Mouse (Mus musculus) monocyte, adult 5-6 weeks (primary cell): ENCODE data around the gene Ccdc14. TPM values are rescaled to one million over a fixed set of nuclear protein-coding genes. Genes with fewer than 3 reads are reported as not detected.
A peak's percentile ranks its signal among the peaks of the same experiment; 100 is the strongest.
"Not testable (repeated sequence)": the region's sequence is repeated elsewhere in the genome, so short reads cannot be mapped to it uniquely, and the experiment has no call there.

Experiments used
- ATAC-seq: fragments of 153-309, 156-312 bp; replicated peaks from 2 replicates; pipeline ENCODE4 v1.8.0; 2017; ENCODE audit warnings: mild to moderate bottlenecking; ENCODE audit not compliant: low TSS enrichment, insufficient number of reproducible peaks, severe bottlenecking, poor library complexity, low FRiP score
- total RNA-seq: library from RNA; stranded (forward); fragments of 200-1000, 200-491, 200-594 nt; gene quantifications from 3 replicates; pipeline ENCODE4 v1.2.3, GENCODE M21; 2017

The Ccdc14 gene
- 1.3 to 3.9 TPM (median 3.4 TPM) in 3 replicates for total RNA-seq

GRCm38 (mm10) chr16:34690334-34691144, at the start of gene Ccdc14:
Gene Ccdc14 (plus strand): TSS chr16:34690616.
- peak; percentile 96 for ATAC-seq

- no peak for ATAC-seq
Observed at GRCm38 (mm10) chr16:34643511-34644259, 46.7 kb upstream of the Ccdc14 start.

- no peak for ATAC-seq
Observed at GRCm38 (mm10) chr16:34649621-34650020, 40.8 kb upstream of the Ccdc14 start, which contains the start of gene Ropn1. Gene Ropn1 (plus strand): TSS chr16:34649921.

GRCm38 (mm10) chr16:34653023-34653422, 37.4 kb upstream of the Ccdc14 start:
- ATAC-seq = no peak

GRCm38 (mm10) chr16:34657566-34657965, 32.9 kb upstream of the Ccdc14 start:
- ATAC-seq = not testable (repeated sequence)

GRCm38 (mm10) chr16:34657983-34658382, 32.4 kb upstream of the Ccdc14 start:
- ATAC-seq = no peak

- no peak for ATAC-seq
Observed at GRCm38 (mm10) chr16:34658388-34658787, 32.0 kb upstream of the Ccdc14 start.

GRCm38 (mm10) chr16:34664553-34664952, 25.9 kb upstream of the Ccdc14 start:
- no peak for ATAC-seq

GRCm38 (mm10) chr16:34667031-34667726, 23.2 kb upstream of the Ccdc14 start:
- peak; percentile 85 for ATAC-seq

GRCm38 (mm10) chr16:34668341-34668740, 22.1 kb upstream of the Ccdc14 start:
- ATAC-seq = no peak

- ATAC-seq = no peak
Observed at GRCm38 (mm10) chr16:34671966-34672365, 18.4 kb upstream of the Ccdc14 start.

- ATAC-seq = no peak
Observed at GRCm38 (mm10) chr16:34672822-34673221, 17.6 kb upstream of the Ccdc14 start.

GRCm38 (mm10) chr16:34674365-34674764, 16.1 kb upstream of the Ccdc14 start:
- no peak for ATAC-seq

GRCm38 (mm10) chr16:34681823-34682222, 8.6 kb upstream of the Ccdc14 start:
- no peak for ATAC-seq

- no peak for ATAC-seq
Observed at GRCm38 (mm10) chr16:34689879-34690278, 537 bp upstream of the Ccdc14 start.

GRCm38 (mm10) chr16:34691156-34691555, 740 bp downstream of the Ccdc14 start:
- no peak for ATAC-seq

- ATAC-seq = no peak
Observed at GRCm38 (mm10) chr16:34694477-34694876, 4.1 kb downstream of the Ccdc14 start.

- not testable (repeated sequence) for ATAC-seq
Observed at GRCm38 (mm10) chr16:34698721-34699120, 8.3 kb downstream of the Ccdc14 start.

- ATAC-seq = peak; percentile 59
Observed at GRCm38 (mm10) chr16:34700165-34700827, 9.9 kb downstream of the Ccdc14 start.
